Mouse (Mus musculus): ENCODE measurements at regions not wholly inside any gene's neighbourhood (a gene's known extent, or its start where the extent isn't known, plus 50 kb on each side); places are given as distances from the start of the nearest gene placed in this dataset.

- no peaks in the 10 kb centered on the region for H3K27me3 ChIP-seq (ENCODE audit: control insufficient read depth, insufficient read depth, low read depth, low read length)
- H3K9ac ChIP-seq (ENCODE audit: low read depth, low read length), result no peak overlapping the region
- H3K4me2 ChIP-seq (ENCODE audit: low read length), result no peak overlapping the region
- H3K9me3 ChIP-seq (replicated peaks; ENCODE audit: control insufficient read depth, low read length, poor library complexity, severe bottlenecking), result no peaks in the 10 kb centered on the region
- WGBS, result 59% methylated on average over 3 of the region's 3 CpGs
- ATAC-seq, result no peak
- H3K27ac ChIP-seq (ENCODE audit: low read length), result no peak overlapping the region
- no peaks in the 10 kb centered on the region for H3K36me3 ChIP-seq (ENCODE audit: control insufficient read depth, insufficient read depth, low read length)
- no peak overlapping the region for H3K4me3 ChIP-seq (ENCODE audit: low read depth, low read length)
- H3K4me1 ChIP-seq (ENCODE audit: control insufficient read depth, insufficient read depth, low read length), result no peaks in the 10 kb centered on the region
Measured at GRCm38 (mm10) chr9:116511450-116511849, 336.3 kb upstream of the Tgfbr2 start.

GRCm38 (mm10) chr9:116507756-116508155 lies 332.6 kb upstream of the Tgfbr2 start:
- no peak overlapping the region for H3K4me2 ChIP-seq (ENCODE audit: low read length)
- no peak for ATAC-seq
- 82% methylated on average over 5 of the region's 5 CpGs for WGBS
- H3K27ac ChIP-seq (ENCODE audit: low read length), result no peak overlapping the region
- H3K4me3 ChIP-seq (ENCODE audit: low read depth, low read length), result no peak overlapping the region
- H3K27me3 ChIP-seq (ENCODE audit: control insufficient read depth, insufficient read depth, low read depth, low read length), result no peaks in the 10 kb centered on the region
- no peaks in the 10 kb centered on the region for H3K4me1 ChIP-seq (ENCODE audit: control insufficient read depth, insufficient read depth, low read length)
- no peak overlapping the region for H3K9ac ChIP-seq (ENCODE audit: low read depth, low read length)
- no peaks in the 10 kb centered on the region for H3K9me3 ChIP-seq (replicated peaks; ENCODE audit: control insufficient read depth, low read length, poor library complexity, severe bottlenecking)
- H3K36me3 ChIP-seq (ENCODE audit: control insufficient read depth, insufficient read depth, low read length), result no peaks in the 10 kb centered on the region

DNA sequence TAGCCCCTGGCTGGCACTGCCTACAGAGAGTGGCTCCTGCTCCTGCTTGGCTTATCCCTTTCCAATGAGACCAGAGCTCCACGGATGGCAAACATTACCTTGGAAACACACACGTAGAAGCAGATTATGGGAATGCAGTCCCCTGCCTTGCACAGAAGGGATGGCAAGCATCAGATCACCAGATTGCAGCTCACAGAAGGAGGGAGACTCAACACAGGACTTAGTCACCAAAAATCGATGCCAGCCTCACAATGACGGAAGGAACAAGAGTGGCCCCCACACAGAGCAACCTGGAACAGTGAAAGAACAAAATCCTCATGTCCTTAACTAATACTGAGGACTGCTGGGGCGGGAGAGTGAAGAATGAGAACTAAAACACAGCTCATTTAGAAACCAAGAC lies 327.7 kb upstream of the Tgfbr2 start:
- 47% methylated on average over 5 of the region's 5 CpGs for WGBS
- no peaks in the 10 kb centered on the region for H3K4me1 ChIP-seq (ENCODE audit: control insufficient read depth, insufficient read depth, low read length)
- H3K9ac ChIP-seq (ENCODE audit: low read depth, low read length), result no peak overlapping the region
- no peaks in the 10 kb centered on the region for H3K27me3 ChIP-seq (ENCODE audit: control insufficient read depth, insufficient read depth, low read depth, low read length)
- no peak overlapping the region for H3K27ac ChIP-seq (ENCODE audit: low read length)
- ATAC-seq, result no peak
- H3K9me3 ChIP-seq (replicated peaks; ENCODE audit: control insufficient read depth, low read length, poor library complexity, severe bottlenecking), result no peaks in the 10 kb centered on the region
- H3K36me3 ChIP-seq (ENCODE audit: control insufficient read depth, insufficient read depth, low read length), result no peaks in the 10 kb centered on the region
- H3K4me3 ChIP-seq (ENCODE audit: low read depth, low read length), result no peak overlapping the region
- no peak overlapping the region for H3K4me2 ChIP-seq (ENCODE audit: low read length)

DNA sequence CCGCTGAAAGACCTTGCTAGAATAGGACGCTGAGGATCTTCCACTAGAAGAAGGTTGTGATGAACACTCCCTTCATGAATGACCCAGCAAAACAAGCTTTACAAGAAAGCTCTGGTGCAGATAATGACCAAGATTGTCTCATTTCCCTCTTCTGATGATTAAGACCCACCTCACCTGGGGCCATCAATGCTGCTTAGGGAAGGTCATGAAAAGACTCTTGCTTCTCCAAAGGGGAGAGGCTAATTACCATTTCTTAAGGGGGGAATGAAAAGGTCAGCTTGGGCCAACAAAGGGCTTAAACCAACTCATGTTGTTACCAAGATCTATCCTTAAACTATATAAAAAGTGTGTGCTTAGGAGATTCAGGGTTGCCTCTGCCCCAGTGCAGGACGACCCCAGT lies 325.8 kb upstream of the Tgfbr2 start:
- H3K9ac ChIP-seq (ENCODE audit: low read depth, low read length), result no peak overlapping the region
- H3K4me1 ChIP-seq (ENCODE audit: control insufficient read depth, insufficient read depth, low read length), result no peaks in the 10 kb centered on the region
- no peak for ATAC-seq
- no peak overlapping the region for H3K4me3 ChIP-seq (ENCODE audit: low read depth, low read length)
- H3K27ac ChIP-seq (ENCODE audit: low read length), result no peak overlapping the region
- WGBS, result 72% methylated on average over 3 of the region's 3 CpGs
- no peaks in the 10 kb centered on the region for H3K36me3 ChIP-seq (ENCODE audit: control insufficient read depth, insufficient read depth, low read length)
- H3K9me3 ChIP-seq (replicated peaks; ENCODE audit: control insufficient read depth, low read length, poor library complexity, severe bottlenecking), result no peaks in the 10 kb centered on the region
- no peak overlapping the region for H3K4me2 ChIP-seq (ENCODE audit: low read length)
- no peaks in the 10 kb centered on the region for H3K27me3 ChIP-seq (ENCODE audit: control insufficient read depth, insufficient read depth, low read depth, low read length)

- H3K27ac ChIP-seq (ENCODE audit: low read length), result no peak overlapping the region
- no peak overlapping the region for H3K9ac ChIP-seq (ENCODE audit: low read depth, low read length)
- no peak overlapping the region for H3K4me2 ChIP-seq (ENCODE audit: low read length)
- no peak overlapping the region for H3K4me3 ChIP-seq (ENCODE audit: low read depth, low read length)
- H3K4me1 ChIP-seq (ENCODE audit: control insufficient read depth, insufficient read depth, low read length), result no peaks in the 10 kb centered on the region
- H3K27me3 ChIP-seq (ENCODE audit: control insufficient read depth, insufficient read depth, low read depth, low read length), result no peaks in the 10 kb centered on the region
- H3K36me3 ChIP-seq (ENCODE audit: control insufficient read depth, insufficient read depth, low read length), result no peaks in the 10 kb centered on the region
- no peak for ATAC-seq
- no peaks in the 10 kb centered on the region; the same call in 1 of the 2 replicates for H3K9me3 ChIP-seq (replicated peaks; ENCODE audit: control insufficient read depth, low read length, poor library complexity, severe bottlenecking)
- 90% methylated on average over 2 of the region's 2 CpGs for WGBS
Measured at GRCm38 (mm10) chr9:116491227-116491626, 316.1 kb upstream of the Tgfbr2 start.

- H3K36me3 ChIP-seq (ENCODE audit: control insufficient read depth, insufficient read depth, low read length), result no peaks in the 10 kb centered on the region
- H3K4me3 ChIP-seq (ENCODE audit: low read depth, low read length), result no peak overlapping the region
- H3K9ac ChIP-seq (ENCODE audit: low read depth, low read length), result no peak overlapping the region
- no peaks in the 10 kb centered on the region; the same call in 1 of the 2 replicates for H3K9me3 ChIP-seq (replicated peaks; ENCODE audit: control insufficient read depth, low read length, poor library complexity, severe bottlenecking)
- ATAC-seq, result no peak
- no peaks in the 10 kb centered on the region for H3K4me1 ChIP-seq (ENCODE audit: control insufficient read depth, insufficient read depth, low read length)
- no peak overlapping the region for H3K4me2 ChIP-seq (ENCODE audit: low read length)
- 66% methylated on average over 4 of the region's 4 CpGs for WGBS
- H3K27me3 ChIP-seq (ENCODE audit: control insufficient read depth, insufficient read depth, low read depth, low read length), result no peaks in the 10 kb centered on the region
- no peak overlapping the region for H3K27ac ChIP-seq (ENCODE audit: low read length)
Measured at GRCm38 (mm10) chr9:116489787-116490186, 314.6 kb upstream of the Tgfbr2 start.

- WGBS, result 72% methylated on average over 5 of the region's 5 CpGs
- Histone ChIP-seq H3K4me3 (ENCODE audit: low read depth, low read length) (no peak overlapping the region), H3K27ac (ENCODE audit: low read length) (no peak overlapping the region), H3K27me3 (ENCODE audit: control insufficient read depth, insufficient read depth, low read depth, low read length) (no peaks in the 10 kb centered on the region), H3K9ac (ENCODE audit: low read depth, low read length) (no peak overlapping the region), H3K4me1 (ENCODE audit: control insufficient read depth, insufficient read depth, low read length) (no peaks in the 10 kb centered on the region), H3K9me3 (replicated peaks; ENCODE audit: control insufficient read depth, low read length, poor library complexity, severe bottlenecking) (no peaks in the 10 kb centered on the region; the same call in 1 of the 2 replicates), H3K36me3 (ENCODE audit: control insufficient read depth, insufficient read depth, low read length) (no peaks in the 10 kb centered on the region), H3K4me2 (ENCODE audit: low read length) (no peak overlapping the region)
- no peak for ATAC-seq
Measured at GRCm38 (mm10) chr9:116489273-116489672, 314.1 kb upstream of the Tgfbr2 start.

- Histone ChIP-seq H3K36me3 (ENCODE audit: control insufficient read depth, insufficient read depth, low read length) (no peaks in the 10 kb centered on the region), H3K4me3 (ENCODE audit: low read depth, low read length) (no peak overlapping the region), H3K9me3 (replicated peaks; ENCODE audit: control insufficient read depth, low read length, poor library complexity, severe bottlenecking) (no peaks in the 10 kb centered on the region), H3K27ac (ENCODE audit: low read length) (no peak overlapping the region), H3K4me1 (ENCODE audit: control insufficient read depth, insufficient read depth, low read length) (no peaks in the 10 kb centered on the region), H3K27me3 (ENCODE audit: control insufficient read depth, insufficient read depth, low read depth, low read length) (no peaks in the 10 kb centered on the region), H3K9ac (ENCODE audit: low read depth, low read length) (no peak overlapping the region), H3K4me2 (ENCODE audit: low read length) (no peak overlapping the region)
- WGBS, result 79% methylated on average over 3 of the region's 3 CpGs
- ATAC-seq, result no peak
Measured at GRCm38 (mm10) chr9:116477309-116477708, 302.1 kb upstream of the Tgfbr2 start.

DNA sequence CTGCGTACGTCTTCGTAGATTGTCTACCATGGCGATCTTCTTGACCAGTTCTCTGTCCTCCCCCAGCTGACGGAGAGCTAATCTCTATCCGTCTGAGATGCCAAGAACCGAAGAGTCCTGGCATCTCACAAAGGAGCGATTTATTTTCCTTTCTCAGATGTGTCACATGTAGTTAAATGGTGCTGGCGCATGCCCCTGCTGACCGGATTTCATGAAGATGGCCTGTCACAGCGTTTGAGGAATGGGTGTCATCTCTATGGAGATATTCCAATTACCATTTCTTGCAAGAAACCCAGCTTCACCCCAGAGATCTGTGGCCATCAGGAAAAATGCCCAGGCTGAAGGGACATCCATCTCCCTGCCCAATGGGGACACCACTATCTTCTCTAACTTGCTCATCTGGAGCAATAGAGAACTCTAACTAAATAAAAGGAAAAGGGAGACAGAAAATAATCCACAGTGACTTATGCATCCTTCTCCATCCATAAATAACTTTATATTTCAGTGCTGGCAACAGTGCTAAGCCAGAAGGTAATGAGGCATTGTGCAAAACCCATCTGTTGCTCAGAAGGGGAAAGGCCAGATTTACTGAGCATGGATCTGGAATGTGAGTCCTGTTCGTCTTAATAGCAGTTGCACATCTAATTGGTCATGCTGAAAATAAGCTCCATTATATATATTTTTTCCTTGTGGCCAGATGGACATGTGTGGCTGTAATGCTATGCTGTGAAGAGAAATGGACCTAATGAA lies 300.2 kb upstream of the Tgfbr2 start:
- Histone ChIP-seq H3K9ac (ENCODE audit: low read depth, low read length) (no peak overlapping the region), H3K9me3 (replicated peaks; ENCODE audit: control insufficient read depth, low read length, poor library complexity, severe bottlenecking) (no peaks in the 10 kb centered on the region), H3K4me1 (ENCODE audit: control insufficient read depth, insufficient read depth, low read length) (no peaks in the 10 kb centered on the region), H3K27me3 (ENCODE audit: control insufficient read depth, insufficient read depth, low read depth, low read length) (no peaks in the 10 kb centered on the region), H3K36me3 (ENCODE audit: control insufficient read depth, insufficient read depth, low read length) (no peaks in the 10 kb centered on the region), H3K4me3 (ENCODE audit: low read depth, low read length) (no peak overlapping the region), H3K27ac (ENCODE audit: low read length) (no peak overlapping the region), H3K4me2 (ENCODE audit: low read length) (no peak overlapping the region)
- 86% methylated on average over 12 of the region's 12 CpGs for WGBS
- no peak for ATAC-seq

All from midbrain, embryonic 16.5 days (tissue).